Mouse (Mus musculus) brain, embryonic 14.5 days (tissue): ENCODE measurements at regions not wholly inside any gene's neighbourhood (a gene's known extent, or its start where the extent isn't known, plus 50 kb on each side); places are given as distances from the start of the nearest gene placed in this dataset.

Experiments used
- DNase-seq: peaks from one replicate; pipeline ENCODE4 v3.0.0-alpha.2; 2011; ENCODE audit warnings: low read depth
- CTCF ChIP-seq: fragments of 200-500 bp; IDR thresholded peaks from 2 replicates; pipeline ENCODE4 v1.5.1; 2012; ENCODE audit warnings: inconsistent platforms, mild to moderate bottlenecking, moderate library complexity, borderline replicate concordance; ENCODE audit not compliant: insufficient read depth, insufficient read length; ENCODE audit errors: extremely low read depth
- POLR2A ChIP-seq: fragments of 200-500 bp; IDR thresholded peaks from 2 replicates; pipeline ENCODE4 v1.6.1; 2012; ENCODE audit warnings: mild to moderate bottlenecking, inconsistent platforms, borderline replicate concordance; ENCODE audit not compliant: poor library complexity, insufficient read depth, insufficient read length, severe bottlenecking; ENCODE audit errors: extremely low read depth

DNA sequence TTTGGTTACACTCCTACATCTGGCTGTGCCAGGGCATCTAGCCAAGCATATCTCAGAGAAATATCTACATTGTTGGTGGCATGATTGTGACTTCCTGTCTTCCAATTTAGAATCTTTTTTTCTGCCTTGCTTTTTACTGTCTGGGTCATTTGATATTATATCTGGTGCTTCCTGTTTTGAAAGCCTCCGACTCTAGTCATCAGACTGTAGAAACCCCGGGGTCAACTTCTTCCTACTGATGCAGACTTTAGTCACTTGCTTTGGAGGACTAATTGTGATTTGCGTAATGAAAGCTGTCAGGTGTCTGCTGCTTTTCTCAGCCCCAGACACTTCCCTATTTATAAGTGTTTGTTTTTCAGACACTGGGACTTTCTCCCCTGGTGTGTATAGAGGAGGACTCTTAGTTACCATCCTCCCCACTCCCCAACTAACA, 113.0 kb upstream of the Cxcr4 start:
- no peak for TF ChIP-seq POLR2A
- no peak for TF ChIP-seq CTCF
- no peak for DNase-seq

DNA sequence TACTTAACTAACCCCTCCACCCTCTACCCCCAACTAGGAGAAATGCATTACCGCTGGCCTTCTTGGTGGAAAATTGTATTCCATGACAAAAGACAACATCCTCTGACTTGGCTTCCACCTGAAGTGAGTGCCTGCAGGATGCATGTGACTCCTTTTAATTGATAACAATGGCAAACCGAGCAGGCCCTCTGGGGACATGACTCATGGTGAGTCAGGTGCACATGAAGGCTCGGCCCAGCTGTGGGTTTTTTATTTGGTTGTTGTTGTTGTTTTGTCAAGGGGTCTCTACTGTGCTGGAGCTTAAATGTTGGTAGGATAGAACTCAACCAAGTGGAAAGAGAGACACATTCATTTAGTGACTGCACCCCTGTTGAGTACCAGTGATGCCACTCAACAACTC, 109.2 kb upstream of the Cxcr4 start:
- TF ChIP-seq CTCF: no peak
- no peak for TF ChIP-seq POLR2A
- no peak for DNase-seq

DNA sequence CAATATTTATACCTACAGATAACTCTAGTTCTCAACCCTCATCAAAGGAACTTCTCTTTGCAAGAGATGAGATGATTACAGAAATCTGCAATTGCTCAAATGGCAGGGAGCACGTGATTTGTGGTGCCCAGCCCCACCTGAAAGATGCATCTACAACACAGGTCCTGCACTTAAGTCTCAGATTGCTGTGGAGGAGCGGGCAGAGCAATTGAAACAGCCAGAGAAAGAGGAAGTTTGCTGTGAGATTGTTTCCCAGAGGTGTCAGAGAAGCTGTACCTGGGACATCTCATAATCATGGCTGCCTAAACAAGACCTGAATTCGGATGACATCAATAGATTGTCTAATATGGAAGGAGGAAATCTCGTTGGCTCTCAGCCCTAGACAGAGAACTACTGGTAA, 105.9 kb upstream of the Cxcr4 start:
- no peak for DNase-seq
- TF ChIP-seq POLR2A (no peak), CTCF (no peak)

DNA sequence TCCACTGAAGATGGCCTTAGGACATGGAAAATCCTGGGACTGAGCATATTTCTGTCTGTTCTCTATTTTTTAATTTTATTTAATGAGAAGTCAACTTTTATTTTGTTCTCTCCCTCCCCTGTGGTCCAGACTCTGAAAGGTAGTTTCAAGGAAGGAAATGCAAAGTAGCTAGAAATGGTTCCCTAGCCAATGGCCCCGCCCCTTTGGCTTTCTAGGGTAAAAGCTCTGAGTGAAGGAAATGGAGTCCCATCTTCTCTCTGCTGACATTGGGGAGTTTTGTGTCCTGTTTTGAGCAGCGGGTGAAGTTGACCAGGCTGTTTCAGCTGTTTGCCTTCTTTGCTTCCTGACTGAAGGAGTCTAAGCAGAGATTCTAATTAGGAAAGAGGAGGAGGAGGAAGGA, 103.8 kb upstream of the Cxcr4 start:
- DNase-seq: no peak
- TF ChIP-seq CTCF (no peak), POLR2A (no peak)

DNA sequence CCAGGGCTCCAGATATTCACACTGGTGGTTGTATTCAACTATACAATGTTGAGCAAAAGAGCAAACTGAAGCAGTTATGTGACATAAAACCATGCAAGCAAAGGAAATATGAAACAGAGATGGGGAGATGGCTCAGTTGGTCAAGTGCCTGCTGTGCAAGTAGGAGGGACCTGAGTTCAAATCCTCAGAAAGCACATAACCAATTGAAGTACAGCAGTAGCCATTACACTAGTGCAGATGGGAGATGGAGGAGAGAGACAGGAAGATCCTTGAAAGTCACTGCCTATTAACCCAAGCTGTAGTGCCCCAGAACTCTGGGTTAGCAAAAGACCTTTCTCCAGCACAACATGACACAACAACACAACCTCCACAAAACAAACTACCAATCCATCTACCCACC, 100.7 kb upstream of the Cxcr4 start:
- TF ChIP-seq POLR2A (no peak), CTCF (no peak)

DNA sequence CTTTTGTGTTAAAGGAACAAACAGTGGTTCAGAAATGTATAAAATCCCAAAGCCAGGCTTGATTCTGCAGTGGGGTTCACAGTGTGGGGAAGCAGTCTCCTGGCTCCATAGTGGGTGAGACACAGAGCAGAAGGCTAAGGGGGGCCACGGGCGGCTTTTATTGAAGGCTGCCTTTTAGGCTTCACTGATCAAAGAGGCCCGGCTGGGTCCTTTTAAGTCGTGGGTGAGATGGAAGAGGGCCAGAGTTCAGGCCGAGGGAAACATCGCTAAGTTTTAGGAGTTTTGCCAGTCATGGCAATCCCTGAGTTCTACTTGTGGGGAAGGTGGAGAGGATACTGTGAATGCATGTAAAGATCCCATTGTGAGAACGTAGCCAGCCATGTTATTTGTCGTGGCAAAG, 100.2 kb upstream of the Cxcr4 start:
- peak; percentile 77 for DNase-seq
- TF ChIP-seq POLR2A (no peak), CTCF (no peak)

More for the DNA sequence above, 100.7 kb upstream of the Cxcr4 start:
- no peak for DNase-seq

DNA sequence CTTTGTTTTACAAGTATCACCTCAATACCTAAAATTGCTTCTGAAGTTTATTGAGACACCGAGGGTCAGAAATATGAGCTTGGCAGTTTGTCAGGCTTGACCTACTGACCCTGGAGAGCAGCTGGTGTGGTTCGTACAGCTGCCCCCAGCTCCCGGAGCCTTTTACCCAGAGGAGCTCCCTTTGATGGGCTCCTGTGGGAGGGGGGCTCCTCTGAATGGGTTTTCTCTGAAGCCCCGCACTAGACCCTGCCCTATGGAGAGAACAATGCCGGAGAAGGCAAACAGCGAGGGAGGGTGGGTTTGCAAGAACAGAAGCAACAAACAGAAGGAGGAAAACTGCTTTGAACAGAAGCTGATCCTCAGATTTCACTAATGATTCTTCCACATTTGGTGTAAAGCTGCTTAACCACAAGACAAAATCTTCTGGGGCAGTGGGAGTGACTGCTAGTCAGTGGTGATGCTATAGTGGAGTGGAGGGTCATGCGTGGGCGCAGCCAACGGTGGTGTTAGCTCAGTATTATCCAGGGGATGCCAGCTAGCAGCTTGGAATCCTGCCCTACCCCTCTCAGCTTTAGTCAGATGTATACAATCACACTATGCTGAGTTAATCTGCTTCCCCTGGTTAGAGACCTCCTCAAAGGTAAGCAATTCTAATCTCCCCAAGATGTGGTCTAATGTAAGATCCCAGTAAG, 95.3 kb upstream of the Cxcr4 start:
- TF ChIP-seq CTCF (no peak), POLR2A (no peak)
- DNase-seq: peak; percentile 72

DNA sequence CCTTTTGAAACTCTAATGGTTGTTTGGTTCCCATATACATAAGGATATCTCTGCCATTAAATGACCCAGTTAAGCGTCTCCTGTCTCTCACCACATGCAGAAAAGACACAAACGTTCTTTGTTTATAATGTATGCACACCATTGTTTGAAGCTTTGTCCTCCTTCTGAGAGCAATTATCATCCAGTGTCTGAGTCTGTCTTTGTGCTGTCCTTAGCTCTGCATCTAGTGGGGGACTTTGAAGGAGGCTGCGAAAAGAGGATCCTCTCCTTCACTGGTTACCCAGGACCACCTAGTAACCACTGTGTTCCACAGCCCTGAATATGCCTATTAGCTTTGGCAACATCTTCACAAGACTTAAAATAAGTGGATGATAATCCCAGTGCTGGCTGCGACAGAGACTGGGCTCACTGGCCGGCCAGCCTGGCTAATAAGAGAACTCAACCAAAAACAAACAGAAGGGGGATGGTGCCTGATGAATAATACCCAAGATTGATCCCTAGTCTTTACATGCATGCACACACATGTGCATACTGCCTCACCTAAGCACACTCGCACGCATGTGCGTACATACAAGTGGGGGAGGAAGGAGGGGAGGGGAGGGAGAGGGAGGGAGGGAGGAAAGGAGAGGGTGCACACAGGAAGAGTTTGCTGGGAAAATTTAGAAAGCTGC, 93.5 kb upstream of the Cxcr4 start:
- TF ChIP-seq POLR2A (no peak), CTCF (no peak)
- DNase-seq: peak; percentile 61

DNA sequence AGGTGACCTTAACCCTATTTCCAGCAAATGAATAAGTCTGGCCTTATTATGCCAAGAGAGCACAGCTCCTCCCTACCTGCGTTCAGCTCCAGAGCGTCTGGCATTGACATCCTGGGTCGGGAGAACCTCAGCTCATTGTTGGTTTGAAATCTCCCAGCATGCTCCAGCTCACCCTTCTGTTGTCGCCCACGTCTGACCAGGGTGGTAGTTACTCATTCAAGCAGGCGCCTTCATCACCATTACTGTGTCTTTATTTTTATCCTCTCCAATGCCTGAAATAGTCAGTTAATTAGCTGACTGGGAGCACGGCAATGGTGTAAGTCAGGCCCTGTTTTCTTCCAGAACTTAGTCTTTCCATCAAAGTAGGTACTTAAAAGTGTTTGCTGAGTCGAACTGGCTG, 90.8 kb upstream of the Cxcr4 start:
- DNase-seq: no peak
- no peak for TF ChIP-seq CTCF
- no peak for TF ChIP-seq POLR2A

DNA sequence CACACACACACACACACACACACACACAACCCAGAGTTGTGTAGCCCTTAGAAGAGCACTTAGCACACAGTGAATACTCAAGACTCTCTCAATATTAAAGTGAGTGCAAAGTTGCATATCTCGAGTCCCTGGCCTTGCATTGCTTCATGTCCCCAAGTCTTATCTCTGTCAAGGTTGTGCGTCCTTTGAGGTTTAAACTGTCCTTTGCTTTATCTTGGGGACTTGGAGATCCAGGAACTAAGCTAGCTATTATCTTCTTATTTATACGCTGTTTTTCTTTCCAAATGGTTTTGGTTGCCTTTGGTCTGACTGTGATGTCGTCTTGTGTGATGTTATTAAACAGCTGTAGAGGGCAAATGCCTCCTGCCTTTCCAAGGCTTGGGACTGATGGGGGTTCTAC, 89.2 kb upstream of the Cxcr4 start:
- DNase-seq: no peak
- no peak for TF ChIP-seq CTCF
- no peak for TF ChIP-seq POLR2A

DNA sequence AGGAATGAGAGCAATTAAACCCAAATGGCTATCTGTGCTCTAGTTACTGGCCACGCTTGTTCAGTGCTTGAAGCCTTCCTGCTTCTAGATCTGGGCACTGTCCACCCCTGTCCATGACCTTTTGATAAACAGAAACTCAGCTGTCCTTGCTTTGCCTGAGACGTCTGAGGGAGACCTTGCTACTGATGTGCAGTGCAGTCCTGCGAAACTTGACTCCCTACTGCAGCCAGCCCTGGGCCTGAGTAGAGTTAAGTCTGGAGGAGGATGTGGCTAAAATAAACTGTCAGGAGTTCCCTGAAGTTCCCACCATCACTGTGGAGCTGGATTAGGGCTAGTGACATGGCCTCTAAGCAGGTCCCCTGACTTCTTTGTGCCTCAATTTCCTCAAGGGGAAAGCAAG, 88.4 kb upstream of the Cxcr4 start:
- TF ChIP-seq CTCF (no peak), POLR2A (no peak)
- no peak for DNase-seq

DNA sequence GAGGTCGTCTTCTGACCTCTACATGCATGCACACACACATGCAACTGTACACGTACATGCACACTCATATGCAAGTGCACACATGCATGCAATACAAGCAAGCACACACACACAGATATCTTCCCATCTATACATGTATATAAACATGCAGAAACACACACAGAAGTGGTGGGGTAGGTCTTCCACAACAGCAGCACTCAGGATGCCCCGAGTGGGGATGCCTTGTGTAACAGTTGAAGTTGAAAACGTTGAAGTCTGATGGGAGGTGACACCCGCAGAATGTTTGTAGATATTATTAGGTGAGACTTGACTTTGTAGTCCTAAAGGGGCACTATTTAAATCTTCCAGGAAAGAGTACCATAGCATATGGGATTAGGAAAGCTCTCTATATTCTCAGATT, 87.9 kb upstream of the Cxcr4 start:
- TF ChIP-seq POLR2A: no peak
- no peak for TF ChIP-seq CTCF

DNA sequence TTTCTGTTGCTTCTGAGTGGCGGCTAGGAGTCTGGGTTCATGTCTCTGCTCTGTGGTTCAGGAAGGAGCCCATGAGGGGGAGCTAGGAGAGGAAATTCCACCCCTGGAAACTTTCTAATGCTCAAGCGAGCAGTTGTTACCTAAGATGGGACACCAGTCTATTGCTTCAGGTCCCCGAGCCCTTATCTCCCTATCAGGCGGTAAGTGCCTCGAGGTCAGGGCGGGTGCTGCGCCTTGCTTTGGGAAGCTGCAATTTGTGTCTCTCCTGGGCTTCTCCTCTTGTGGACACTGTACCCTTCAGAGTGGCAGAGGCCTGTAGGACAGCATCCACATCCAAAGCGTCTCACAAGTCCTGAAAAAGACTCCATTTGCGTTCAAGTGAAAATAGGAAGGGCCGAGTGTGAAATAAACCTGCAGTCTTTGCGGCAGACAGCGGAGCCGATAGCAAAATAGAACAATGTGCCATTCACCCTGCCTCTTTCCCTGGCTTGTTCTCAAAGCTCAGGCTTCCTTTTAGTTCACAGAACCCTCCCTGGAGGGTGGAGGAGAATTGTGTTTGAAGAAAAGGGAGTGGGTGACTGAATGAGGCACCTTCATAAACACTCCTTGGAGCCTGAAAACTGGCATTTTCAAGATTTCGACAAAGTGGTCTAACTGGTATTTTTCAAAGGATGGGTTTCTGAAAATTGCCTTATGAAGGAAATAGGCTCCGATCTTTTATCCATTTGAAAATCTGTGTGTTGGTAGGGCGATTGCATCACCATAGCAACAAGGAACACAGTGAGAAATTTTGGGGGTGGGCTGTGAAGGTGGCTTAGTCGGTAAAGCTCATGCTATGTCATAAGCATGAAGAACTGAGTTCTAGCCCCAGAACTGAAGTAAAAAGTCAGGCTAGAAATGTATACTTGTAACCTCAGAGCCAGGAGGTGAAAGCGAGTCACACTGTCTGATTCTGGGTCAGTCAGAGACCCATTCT, 87.2 kb upstream of the Cxcr4 start:
- TF ChIP-seq CTCF (no peak), POLR2A (no peak)
- peak; percentile 75 for DNase-seq

More for the DNA sequence above, 87.9 kb upstream of the Cxcr4 start:
- no peak for DNase-seq
